Mouse (Mus musculus): ENCODE data around the gene Apod. TPM values are rescaled to one million over a fixed set of nuclear protein-coding genes. Genes with fewer than 3 reads are reported as not detected.
"Not testable (repeated sequence)": the region's sequence is repeated elsewhere in the genome, so short reads cannot be mapped to it uniquely, and the experiment has no call there.

Apod gene
- polyA plus RNA-seq, 1 experiment from 2014 or later = 17.4 TPM

DNA sequence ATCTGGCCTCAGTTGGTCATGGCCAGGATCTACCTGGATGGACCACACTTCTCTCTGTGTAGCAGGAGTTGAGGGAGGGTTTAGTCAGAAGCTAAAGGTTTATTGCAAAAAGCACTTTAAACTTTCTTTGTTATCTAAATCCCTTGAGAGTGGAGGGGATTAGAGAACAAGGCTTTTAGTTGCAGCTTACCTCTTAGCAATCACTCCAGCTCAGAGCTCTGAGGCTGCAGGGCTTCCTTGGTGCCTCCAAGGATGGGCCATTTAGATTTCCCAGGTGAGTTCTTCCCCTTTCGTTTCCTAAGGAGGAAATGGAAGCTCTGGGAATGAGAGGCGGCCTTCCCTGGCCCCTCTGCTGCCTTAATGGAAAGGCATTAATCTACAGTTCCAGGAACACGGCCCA, 23.3 kb upstream of the Apod start:
- Histone ChIP-seq H3K27me3 (ENCODE audit: low read depth, poor library complexity, severe bottlenecking) (peaks cover 27% of the 10 kb centered on the region), H3K4me1 (peaks cover 34% of the 10 kb centered on the region), H3K9me3 (replicated peaks) (no peaks in the 10 kb centered on the region), H3K27ac (replicated peaks) (no peak overlapping the region), H3K4me3 (no peak overlapping the region), H3K36me3 (no peaks in the 10 kb centered on the region)
- WGBS = 25% methylated on average over 3 of the region's 3 CpGs
- DNase-seq (ENCODE audit: low spot score) = no peak

DNA sequence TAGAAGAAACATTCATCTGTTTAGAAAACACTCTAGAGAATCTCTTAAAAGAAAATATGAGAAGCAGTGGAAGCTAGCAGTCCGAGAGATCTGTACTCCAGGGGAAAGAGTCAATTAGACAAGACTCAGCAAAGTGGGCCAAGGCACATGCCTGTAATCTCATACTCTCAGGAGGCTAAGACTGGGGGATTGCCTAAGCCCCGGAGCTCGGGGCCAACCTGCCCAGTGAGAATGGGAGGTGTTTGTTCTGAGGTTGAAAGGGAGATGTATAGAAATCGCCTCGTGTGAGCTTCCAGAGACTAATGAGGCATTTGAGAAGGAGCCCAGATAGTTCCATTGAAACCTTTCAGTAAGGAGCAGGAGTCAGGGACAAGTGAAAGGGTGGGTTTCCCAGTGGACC, 20.2 kb upstream of the Apod start:
- peaks cover 17% of the 10 kb centered on the region for H3K4me1 ChIP-seq
- no peak for DNase-seq (ENCODE audit: low spot score)
- H3K27me3 ChIP-seq (ENCODE audit: low read depth, poor library complexity, severe bottlenecking) = peaks cover 19% of the 10 kb centered on the region
- H3K9me3 ChIP-seq (replicated peaks) = no peaks in the 10 kb centered on the region
- WGBS = 23% methylated on average over 5 of the region's 5 CpGs
- H3K27ac ChIP-seq (replicated peaks) = no peak overlapping the region
- H3K36me3 ChIP-seq = no peaks in the 10 kb centered on the region
- no peak overlapping the region for H3K4me3 ChIP-seq

- DNase-seq (ENCODE audit: low spot score) = no peak
- Histone ChIP-seq H3K4me3 (no peak overlapping the region), H3K27me3 (ENCODE audit: low read depth, poor library complexity, severe bottlenecking) (peaks cover 14% of the 10 kb centered on the region; the same call in 1 of the 2 replicates), H3K27ac (replicated peaks) (no peak overlapping the region), H3K4me1 (peaks cover 9% of the 10 kb centered on the region), H3K9me3 (replicated peaks) (no peaks in the 10 kb centered on the region), H3K36me3 (no peaks in the 10 kb centered on the region)
Measured at GRCm38 (mm10) chr16:31332586-31332985, 18.0 kb upstream of the Apod start.

DNA sequence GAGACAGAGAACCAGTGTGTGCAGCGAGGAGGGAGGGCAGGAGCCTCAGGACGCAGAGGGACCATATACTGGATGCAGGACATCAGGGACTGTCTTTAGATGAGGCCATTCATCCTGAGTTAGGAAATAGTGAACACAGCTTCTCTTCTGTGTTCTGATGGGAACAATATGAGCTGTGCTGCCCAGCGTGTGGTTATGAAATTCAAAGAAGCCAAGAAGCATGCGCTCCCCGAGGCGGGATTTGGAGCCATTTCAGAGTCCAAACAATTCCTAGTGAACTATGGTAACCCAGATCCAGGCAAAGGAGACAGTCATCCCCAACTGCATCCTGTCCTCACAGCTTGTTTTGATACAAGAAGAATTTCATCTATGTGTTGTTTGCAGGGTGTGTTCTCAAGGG, 16.4 kb upstream of the Apod start:
- not testable (repeated sequence) for H3K4me1 ChIP-seq; H3K27ac ChIP-seq (replicated peaks); DNase-seq (ENCODE audit: low spot score); H3K9me3 ChIP-seq (replicated peaks); H3K4me3 ChIP-seq; H3K36me3 ChIP-seq; H3K27me3 ChIP-seq (ENCODE audit: low read depth, poor library complexity, severe bottlenecking)
- 81% methylated on average over 6 of the region's 6 CpGs for WGBS

DNA sequence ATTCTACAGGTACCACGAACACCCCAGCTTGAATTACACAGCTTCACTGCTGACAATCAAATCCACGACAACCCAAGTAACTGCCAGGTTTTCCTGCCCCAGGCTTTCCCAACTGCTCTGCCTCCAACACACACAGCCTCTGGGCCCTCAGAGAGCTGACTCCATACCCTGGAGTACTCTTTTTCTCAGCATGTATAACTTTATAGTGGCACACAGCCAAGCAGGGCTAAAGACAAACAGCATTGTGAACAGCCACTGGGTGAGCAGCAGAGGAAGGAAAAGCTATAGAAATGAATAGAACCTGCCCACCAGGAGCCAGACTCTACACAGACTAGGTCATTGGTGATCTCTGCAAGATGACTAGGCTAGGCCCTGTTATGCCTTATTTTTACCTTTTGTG, 15.1 kb upstream of the Apod start:
- H3K27ac ChIP-seq (replicated peaks) = no peak overlapping the region
- H3K4me1 ChIP-seq = peaks cover 6% of the 10 kb centered on the region; the same call in 1 of the 2 replicates
- no peak for DNase-seq (ENCODE audit: low spot score)
- WGBS = 84% methylated on average over 2 of the region's 2 CpGs
- H3K27me3 ChIP-seq (ENCODE audit: low read depth, poor library complexity, severe bottlenecking) = no peaks in the 10 kb centered on the region
- H3K9me3 ChIP-seq (replicated peaks) = no peaks in the 10 kb centered on the region
- H3K4me3 ChIP-seq = no peak overlapping the region
- H3K36me3 ChIP-seq = no peaks in the 10 kb centered on the region

- 88% methylated on average over 2 of the region's 2 CpGs for WGBS
- no peak overlapping the region for H3K27ac ChIP-seq (replicated peaks)
- no peaks in the 10 kb centered on the region for H3K36me3 ChIP-seq
- H3K4me1 ChIP-seq = 0 out of 2 replicates have a peak, but pooled peaks cover 6% of the 10 kb centered on the region
- no peaks in the 10 kb centered on the region for H3K9me3 ChIP-seq (replicated peaks)
- no peak for DNase-seq (ENCODE audit: low spot score)
- no peaks in the 10 kb centered on the region for H3K27me3 ChIP-seq (ENCODE audit: low read depth, poor library complexity, severe bottlenecking)
- no peak overlapping the region for H3K4me3 ChIP-seq
Measured at GRCm38 (mm10) chr16:31327891-31328290, 13.3 kb upstream of the Apod start.

- no peak overlapping the region for H3K4me3 ChIP-seq
- WGBS = 86% methylated on average over 8 of the region's 8 CpGs
- DNase-seq (ENCODE audit: low spot score) = no peak
Measured at GRCm38 (mm10) chr16:31327430-31327829, 12.8 kb upstream of the Apod start.

GRCm38 (mm10) chr16:31326679-31327078, 12.1 kb upstream of the Apod start:
- no peak for DNase-seq (ENCODE audit: low spot score)
- H3K36me3 ChIP-seq = no peaks in the 10 kb centered on the region
- H3K4me1 ChIP-seq = peaks cover 14% of the 10 kb centered on the region
- no peaks in the 10 kb centered on the region for H3K27me3 ChIP-seq (ENCODE audit: low read depth, poor library complexity, severe bottlenecking)
- no peak overlapping the region for H3K27ac ChIP-seq (replicated peaks)
- no peaks in the 10 kb centered on the region for H3K9me3 ChIP-seq (replicated peaks)
- no peak overlapping the region for H3K4me3 ChIP-seq
- 70% methylated on average over 8 of the region's 8 CpGs for WGBS

More at GRCm38 (mm10) chr16:31327430-31327829, 12.8 kb upstream of the Apod start:
- Histone ChIP-seq H3K9me3 (replicated peaks) (no peaks in the 10 kb centered on the region), H3K27ac (replicated peaks) (no peak overlapping the region), H3K4me1 (0 out of 2 replicates have a peak, but pooled peaks cover 7% of the 10 kb centered on the region), H3K27me3 (ENCODE audit: low read depth, poor library complexity, severe bottlenecking) (no peaks in the 10 kb centered on the region), H3K36me3 (no peaks in the 10 kb centered on the region)

GRCm38 (mm10) chr16:31325966-31326365, 11.4 kb upstream of the Apod start:
- Histone ChIP-seq H3K27ac (replicated peaks) (no peak overlapping the region), H3K27me3 (ENCODE audit: low read depth, poor library complexity, severe bottlenecking) (no peaks in the 10 kb centered on the region), H3K9me3 (replicated peaks) (no peaks in the 10 kb centered on the region), H3K36me3 (no peaks in the 10 kb centered on the region), H3K4me1 (peaks cover 21% of the 10 kb centered on the region), H3K4me3 (no peak overlapping the region)
- DNase-seq (ENCODE audit: low spot score) = no peak
- WGBS = 88% methylated on average over 5 of the region's 5 CpGs

DNA sequence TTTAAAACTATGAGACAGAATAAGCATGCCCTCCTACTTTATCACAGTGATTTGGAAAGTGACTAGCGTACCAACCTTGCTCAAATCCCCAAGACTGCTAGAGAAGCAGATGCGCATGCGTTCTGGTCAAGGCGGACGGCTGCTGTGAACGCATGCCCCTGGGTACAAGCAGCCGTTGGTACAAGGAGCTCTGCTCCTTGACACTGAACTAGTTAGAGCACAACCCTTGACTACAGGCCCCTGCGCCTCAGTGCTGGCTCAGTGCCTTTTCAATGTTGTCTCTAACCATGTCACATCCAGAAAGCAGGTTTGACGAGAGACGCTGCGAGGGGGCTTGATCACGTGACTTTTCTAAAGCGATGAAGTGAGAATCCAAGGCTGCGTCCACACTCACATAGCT, 10.5 kb upstream of the Apod start:
- Histone ChIP-seq H3K4me3 (no peak overlapping the region), H3K9me3 (replicated peaks) (no peaks in the 10 kb centered on the region), H3K27me3 (ENCODE audit: low read depth, poor library complexity, severe bottlenecking) (no peaks in the 10 kb centered on the region), H3K36me3 (no peaks in the 10 kb centered on the region), H3K4me1 (peaks cover 28% of the 10 kb centered on the region), H3K27ac (replicated peaks) (no peak overlapping the region)
- WGBS = 94% methylated on average over 14 of the region's 14 CpGs
- DNase-seq (ENCODE audit: low spot score) = no peak

DNA sequence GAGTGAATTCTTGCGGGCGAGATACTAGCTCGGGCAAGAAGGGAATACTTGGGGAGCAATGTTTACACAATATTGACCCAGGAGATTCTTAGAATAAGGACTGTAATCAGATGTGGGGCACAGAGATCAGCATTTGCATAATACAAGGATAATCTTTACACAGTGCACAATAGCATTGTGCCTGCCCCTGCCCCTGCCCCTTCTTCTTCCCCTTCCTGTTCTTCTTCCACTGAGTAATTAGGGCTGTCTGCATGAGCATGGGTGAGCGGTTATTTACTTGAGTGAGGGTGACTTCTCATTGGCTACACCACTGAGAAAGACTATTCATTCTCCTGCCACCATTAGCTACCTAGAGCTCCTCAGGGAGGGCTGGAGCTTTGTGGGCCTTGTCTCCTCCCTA, 6.9 kb upstream of the Apod start:
- WGBS = 61% methylated on average over 4 of the region's 4 CpGs
- no peak for DNase-seq (ENCODE audit: low spot score)
- H3K4me3 ChIP-seq = peak overlapping the region; percentile 27
- no peaks in the 10 kb centered on the region for H3K9me3 ChIP-seq (replicated peaks)
- H3K36me3 ChIP-seq = no peaks in the 10 kb centered on the region
- H3K27me3 ChIP-seq (ENCODE audit: low read depth, poor library complexity, severe bottlenecking) = no peaks in the 10 kb centered on the region
- peaks cover 28% of the 10 kb centered on the region for H3K4me1 ChIP-seq
- peak overlapping the region; percentile 58 for H3K27ac ChIP-seq (replicated peaks)

- Histone ChIP-seq H3K9me3 (replicated peaks) (no peaks in the 10 kb centered on the region), H3K4me3 (peak overlapping the region; percentile 27; the same call in 1 of the 2 replicates), H3K4me1 (peaks cover 28% of the 10 kb centered on the region), H3K36me3 (no peaks in the 10 kb centered on the region), H3K27me3 (ENCODE audit: low read depth, poor library complexity, severe bottlenecking) (no peaks in the 10 kb centered on the region), H3K27ac (replicated peaks) (peak overlapping the region; percentile 58)
- DNase-seq (ENCODE audit: low spot score) = peak; percentile 43
- 46% methylated on average over 7 of the region's 7 CpGs for WGBS
Measured at GRCm38 (mm10) chr16:31320954-31321353, 6.3 kb upstream of the Apod start.

DNA sequence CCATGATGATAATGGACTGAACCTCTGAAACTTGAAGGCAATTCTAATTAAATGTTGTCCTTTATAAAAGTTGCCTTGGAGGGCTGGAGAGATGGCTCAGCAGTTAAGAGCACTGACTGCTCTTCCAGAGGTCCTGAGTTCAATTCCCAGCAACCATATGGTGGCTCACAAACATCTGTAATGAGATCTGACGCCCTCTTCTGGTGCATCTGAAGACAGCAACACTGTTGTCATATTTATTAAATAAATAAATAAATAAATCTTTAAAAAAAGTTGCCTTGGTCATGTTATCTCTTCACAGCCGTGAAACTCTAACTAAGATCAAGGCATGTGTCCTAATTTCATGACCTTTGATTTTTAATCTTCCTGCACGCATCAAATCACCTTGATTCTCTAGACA, 5.1 kb upstream of the Apod start:
- not testable (repeated sequence) for H3K4me3 ChIP-seq; H3K27ac ChIP-seq (replicated peaks); H3K9me3 ChIP-seq (replicated peaks); H3K36me3 ChIP-seq; DNase-seq (ENCODE audit: low spot score); H3K27me3 ChIP-seq (ENCODE audit: low read depth, poor library complexity, severe bottlenecking)
- WGBS = 80% methylated on average over 3 of the region's 3 CpGs
- H3K4me1 ChIP-seq = peaks cover 37% of the 10 kb centered on the region

DNA sequence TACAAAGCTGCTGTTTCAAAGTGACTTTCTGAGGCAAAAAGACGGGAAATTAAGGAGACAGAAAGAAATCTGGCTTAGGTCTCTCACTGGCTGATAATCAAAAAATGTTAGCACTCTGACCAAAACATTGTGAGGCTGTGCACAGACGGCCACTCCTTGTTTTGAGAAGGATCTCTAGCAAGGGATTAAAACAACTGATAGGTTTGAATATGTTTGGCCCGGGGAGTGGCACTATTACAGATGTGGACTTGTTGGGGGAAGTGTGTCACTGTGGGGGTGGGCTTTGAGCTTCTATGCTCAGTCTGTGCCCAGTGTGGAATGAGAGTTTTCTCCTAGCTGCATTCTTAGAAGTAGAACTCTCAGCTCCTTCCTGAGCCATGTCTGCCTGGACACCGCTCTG, 4.7 kb upstream of the Apod start:
- Histone ChIP-seq H3K9me3 (replicated peaks) (no peaks in the 10 kb centered on the region), H3K4me1 (peaks cover 40% of the 10 kb centered on the region), H3K27me3 (ENCODE audit: low read depth, poor library complexity, severe bottlenecking) (no peaks in the 10 kb centered on the region), H3K4me3 (no peak overlapping the region), H3K36me3 (no peaks in the 10 kb centered on the region), H3K27ac (replicated peaks) (no peak overlapping the region)
- DNase-seq (ENCODE audit: low spot score) = no peak
- WGBS = 73% methylated on average over 4 of the region's 4 CpGs

Data from midbrain, embryonic 10.5 days (tissue).